Mouse (Mus musculus): ENCODE measurements around the gene Chd2. TPM values are rescaled to one million over a fixed set of nuclear protein-coding genes. Genes with fewer than 3 reads are reported as not detected.

Gene Chd2
- polyA plus RNA-seq, 1 experiment from 2014 or later: 41.5 TPM

DNA sequence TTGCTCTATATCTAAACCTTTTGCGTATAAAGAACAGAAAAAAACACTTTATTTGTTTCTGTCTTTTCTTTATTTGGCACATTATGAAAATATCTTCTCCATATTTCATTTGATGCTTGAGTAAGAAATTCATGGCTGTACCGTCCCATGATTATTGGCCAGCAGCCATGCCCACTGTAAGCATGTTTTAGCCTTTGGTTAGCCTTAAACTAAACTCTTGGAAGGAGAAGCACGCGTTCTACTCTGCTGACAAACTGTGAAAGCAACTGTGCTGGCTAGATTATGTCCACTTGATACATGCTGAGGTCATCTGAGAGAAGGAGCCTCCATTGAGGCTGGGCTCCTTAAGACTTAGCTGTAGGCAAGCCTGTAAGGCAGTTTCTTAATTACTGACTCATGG, 99.4 kb downstream of the Chd2 start:
- H3K4me2 ChIP-seq (replicated peaks): no peak overlapping the region
- no peaks in the 10 kb centered on the region for H3K4me1 ChIP-seq
- H3K27ac ChIP-seq: no peak overlapping the region
- no peak overlapping the region for H3K4me3 ChIP-seq
- peaks cover 93% of the 10 kb centered on the region for H3K36me3 ChIP-seq
- ATAC-seq (ENCODE audit: low FRiP score, low read depth): no peak
- H3K9ac ChIP-seq: no peak overlapping the region
- H3K9me3 ChIP-seq: no peaks in the 10 kb centered on the region
- 97% methylated on average over 4 of the region's 4 CpGs for WGBS
- no peaks in the 10 kb centered on the region for H3K27me3 ChIP-seq (replicated peaks)

DNA sequence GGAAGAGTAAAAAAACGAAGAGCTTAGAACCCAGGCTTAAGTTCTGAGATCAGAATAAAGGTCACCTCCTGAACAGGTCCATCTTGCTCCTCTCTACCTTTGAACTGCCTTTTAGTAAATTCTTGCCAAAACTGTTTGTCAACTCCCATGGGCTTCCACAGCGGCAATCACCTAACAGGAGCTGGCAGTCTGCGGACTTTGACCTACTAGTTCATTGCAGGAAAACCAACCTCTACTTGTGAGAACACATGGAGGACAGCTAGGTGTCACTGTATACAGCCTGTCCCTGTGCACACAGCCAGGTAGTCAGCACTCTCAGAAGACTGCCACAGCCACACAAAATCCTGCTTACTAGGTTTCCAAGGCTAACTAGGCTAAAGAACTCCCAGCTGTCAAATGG, 99.8 kb downstream of the Chd2 start:
- Histone ChIP-seq H3K27me3 (replicated peaks) (no peaks in the 10 kb centered on the region), H3K36me3 (peaks cover 92% of the 10 kb centered on the region), H3K9me3 (no peaks in the 10 kb centered on the region), H3K4me3 (no peak overlapping the region), H3K4me2 (replicated peaks) (no peak overlapping the region), H3K27ac (no peak overlapping the region), H3K4me1 (no peaks in the 10 kb centered on the region), H3K9ac (no peak overlapping the region)
- ATAC-seq (ENCODE audit: low FRiP score, low read depth): no peak
- WGBS: 96% methylated on average over 3 of the region's 3 CpGs

DNA sequence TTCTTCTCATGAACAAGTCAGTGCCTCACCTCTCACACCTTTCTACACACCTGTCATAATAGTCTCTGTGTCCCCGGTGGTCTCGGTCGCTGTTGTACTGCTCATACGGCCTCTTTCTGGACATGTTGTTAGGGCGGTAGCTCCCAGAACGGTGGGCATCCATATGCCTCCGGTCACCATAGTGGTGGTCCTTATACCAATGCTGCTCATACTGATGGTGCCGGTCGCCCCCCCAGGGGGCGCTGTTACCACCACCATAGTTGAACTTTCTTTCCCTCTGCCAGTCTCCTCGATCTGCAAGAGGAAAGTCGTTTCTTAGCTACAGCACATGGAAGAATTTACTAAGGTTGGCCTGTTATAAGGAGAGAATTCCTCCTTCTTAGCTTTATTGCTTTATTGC, 105.9 kb downstream of the Chd2 start:
- WGBS: 73% methylated on average over 12 of the region's 12 CpGs
- no peak overlapping the region for H3K4me3 ChIP-seq
- no peaks in the 10 kb centered on the region for H3K4me1 ChIP-seq
- no peak overlapping the region for H3K4me2 ChIP-seq (replicated peaks)
- H3K36me3 ChIP-seq: peaks cover 73% of the 10 kb centered on the region
- no peak overlapping the region for H3K27ac ChIP-seq
- H3K9ac ChIP-seq: no peak overlapping the region
- no peak for ATAC-seq (ENCODE audit: low FRiP score, low read depth)
- no peaks in the 10 kb centered on the region for H3K9me3 ChIP-seq
- no peaks in the 10 kb centered on the region for H3K27me3 ChIP-seq (replicated peaks)

DNA sequence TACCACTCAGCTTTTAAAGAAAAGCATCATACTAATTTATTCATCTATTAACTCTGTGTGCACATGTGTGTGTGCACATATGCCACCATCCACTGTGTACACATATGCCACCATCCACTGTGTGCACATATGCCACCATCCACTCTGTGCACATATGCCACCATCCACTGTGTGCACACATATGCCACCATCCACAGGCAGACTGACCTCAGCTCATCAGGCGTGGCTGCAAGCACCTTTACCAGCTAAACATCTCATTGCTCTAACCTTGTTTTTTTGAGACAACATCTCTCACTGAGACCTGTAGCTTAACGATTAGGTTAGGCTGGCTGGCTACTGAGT, 107.3 kb downstream of the Chd2 start:
- Histone ChIP-seq H3K4me2 (replicated peaks) (no peak overlapping the region), H3K4me1 (no peaks in the 10 kb centered on the region), H3K36me3 (peaks cover 71% of the 10 kb centered on the region), H3K9me3 (no peaks in the 10 kb centered on the region), H3K4me3 (no peak overlapping the region), H3K27me3 (replicated peaks) (no peaks in the 10 kb centered on the region), H3K27ac (no peak overlapping the region), H3K9ac (no peak overlapping the region)
- WGBS: 91% methylated on average over 2 of the region's 2 CpGs
- no peak for ATAC-seq (ENCODE audit: low FRiP score, low read depth)

DNA sequence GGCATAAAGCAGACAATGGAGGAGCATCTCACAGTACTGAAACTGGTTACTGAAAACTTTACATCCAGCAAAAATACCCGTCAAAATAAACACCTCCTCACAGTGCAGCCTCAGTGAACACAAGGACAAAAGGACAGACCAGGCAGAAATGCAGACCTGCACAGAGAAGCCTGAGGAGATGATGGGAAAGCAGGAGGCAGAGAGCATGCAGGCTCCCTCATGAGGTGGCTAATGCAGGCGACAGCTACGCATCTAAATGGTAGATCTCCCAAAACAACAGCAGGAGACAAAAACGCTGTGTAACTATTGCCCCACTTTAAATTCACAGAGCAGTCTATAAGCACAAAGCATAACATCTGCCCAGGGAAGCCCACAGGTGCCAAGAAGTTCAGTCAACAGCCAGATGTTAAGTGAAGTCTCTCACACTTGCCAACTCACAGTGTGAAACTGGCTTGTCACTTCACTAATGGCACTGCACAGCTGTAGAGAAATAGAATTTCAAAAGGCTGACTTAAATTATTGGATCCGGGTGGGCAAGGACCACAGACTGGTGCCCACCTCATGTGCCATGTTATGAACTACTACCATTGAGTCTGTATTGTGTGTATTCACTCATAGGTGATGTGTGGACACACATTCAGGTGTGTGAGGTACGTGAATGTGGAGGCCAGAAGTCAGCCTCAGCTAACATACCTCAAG, 107.8 kb downstream of the Chd2 start:
- Histone ChIP-seq H3K9ac (no peak overlapping the region), H3K36me3 (peaks cover 71% of the 10 kb centered on the region), H3K27me3 (replicated peaks) (no peaks in the 10 kb centered on the region), H3K4me1 (no peaks in the 10 kb centered on the region), H3K9me3 (no peaks in the 10 kb centered on the region), H3K27ac (no peak overlapping the region), H3K4me3 (no peak overlapping the region), H3K4me2 (replicated peaks) (no peak overlapping the region)
- ATAC-seq (ENCODE audit: low FRiP score, low read depth): no peak
- 80% methylated on average over 6 of the region's 6 CpGs for WGBS

DNA sequence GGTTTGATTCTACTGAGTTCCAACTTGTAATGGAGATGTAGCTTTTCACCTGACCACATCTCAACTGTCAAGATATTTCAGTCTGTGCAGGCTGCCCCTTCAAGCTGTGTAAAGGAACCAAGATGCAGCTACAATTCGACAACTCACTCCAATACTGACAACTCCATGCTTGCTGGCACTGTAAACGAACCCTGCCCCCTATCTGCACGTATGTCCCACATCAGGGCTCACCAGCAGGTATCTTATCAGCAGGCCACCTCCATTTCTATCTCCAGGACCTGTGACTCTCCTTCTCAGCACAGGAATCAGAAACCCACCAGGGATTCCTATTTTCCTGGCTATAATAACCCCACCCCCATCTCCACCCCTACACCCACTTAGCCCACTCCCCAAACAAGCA, 113.1 kb downstream of the Chd2 start:
- no peaks in the 10 kb centered on the region for H3K9me3 ChIP-seq
- H3K27ac ChIP-seq: no peak overlapping the region
- H3K36me3 ChIP-seq: peaks cover 45% of the 10 kb centered on the region
- H3K9ac ChIP-seq: no peak overlapping the region
- no peaks in the 10 kb centered on the region for H3K27me3 ChIP-seq (replicated peaks)
- 95% methylated on average over 3 of the region's 3 CpGs for WGBS
- no peak for ATAC-seq (ENCODE audit: low FRiP score, low read depth)
- no peak overlapping the region for H3K4me2 ChIP-seq (replicated peaks)
- peaks cover 16% of the 10 kb centered on the region; the same call in 1 of the 2 replicates for H3K4me1 ChIP-seq
- no peak overlapping the region for H3K4me3 ChIP-seq

DNA sequence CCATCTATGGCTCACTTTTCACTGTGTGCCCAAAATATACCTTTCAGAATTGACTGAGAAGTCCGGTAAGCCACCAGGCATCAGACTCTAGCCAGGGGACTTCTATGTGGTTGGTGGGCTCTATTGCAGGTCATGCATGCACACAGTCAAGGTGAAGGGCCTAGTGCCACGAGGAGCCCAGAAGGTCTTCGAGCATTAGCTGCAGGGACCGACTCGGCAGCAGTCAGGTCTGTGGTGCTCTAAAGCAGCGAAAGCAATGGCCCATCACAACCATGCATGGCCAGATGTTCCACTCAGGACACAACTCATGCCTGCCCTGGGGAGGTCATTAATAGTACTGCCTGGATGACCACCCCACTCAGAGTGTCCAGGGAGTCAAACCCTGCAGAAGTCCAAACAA, 113.8 kb downstream of the Chd2 start:
- Histone ChIP-seq H3K27ac (no peak overlapping the region), H3K4me3 (no peak overlapping the region), H3K9ac (no peak overlapping the region), H3K27me3 (replicated peaks) (no peaks in the 10 kb centered on the region), H3K4me2 (replicated peaks) (no peak overlapping the region), H3K36me3 (peaks cover 41% of the 10 kb centered on the region), H3K9me3 (no peaks in the 10 kb centered on the region), H3K4me1 (peaks cover 18% of the 10 kb centered on the region; the same call in 1 of the 2 replicates)
- 98% methylated on average over 6 of the region's 6 CpGs for WGBS
- no peak for ATAC-seq (ENCODE audit: low FRiP score, low read depth)

DNA sequence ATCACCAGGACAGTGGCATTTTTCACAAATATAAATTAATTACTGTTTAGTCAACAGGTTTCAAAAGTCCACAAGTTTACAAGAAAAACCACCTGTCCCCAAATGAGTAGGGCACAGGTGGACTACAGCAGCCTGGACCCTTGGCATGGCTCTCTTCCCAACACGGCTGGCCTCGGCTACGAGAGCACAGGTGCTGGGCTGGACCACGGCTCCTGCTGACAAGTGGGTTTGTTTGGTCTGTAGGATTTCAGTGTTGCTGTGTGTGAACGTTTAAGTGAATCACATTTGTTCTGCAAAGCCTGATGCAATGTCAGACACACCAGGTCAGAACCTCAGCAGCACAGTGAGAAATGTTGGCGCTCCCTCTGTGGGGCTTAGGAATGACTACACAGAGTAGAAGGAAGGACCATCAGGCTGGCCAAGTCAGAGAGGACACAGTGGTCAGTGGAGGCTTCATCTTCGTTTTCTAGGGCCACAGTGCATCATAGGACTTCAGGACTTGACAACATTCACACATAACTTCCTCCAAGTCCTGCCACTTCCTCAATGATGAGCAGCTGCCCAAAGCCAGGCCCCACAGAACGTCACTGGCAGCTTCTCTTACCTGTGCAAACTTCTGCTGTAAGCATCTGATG, 114.8 kb downstream of the Chd2 start:
- Histone ChIP-seq H3K4me3 (no peak overlapping the region), H3K4me1 (peaks cover 22% of the 10 kb centered on the region; the same call in 1 of the 2 replicates), H3K9me3 (no peaks in the 10 kb centered on the region), H3K36me3 (peaks cover 41% of the 10 kb centered on the region), H3K9ac (no peak overlapping the region), H3K4me2 (replicated peaks) (no peak overlapping the region), H3K27ac (no peak overlapping the region), H3K27me3 (replicated peaks) (no peaks in the 10 kb centered on the region)
- ATAC-seq (ENCODE audit: low FRiP score, low read depth): no peak
- WGBS: 84% methylated on average over 8 of the region's 8 CpGs

DNA sequence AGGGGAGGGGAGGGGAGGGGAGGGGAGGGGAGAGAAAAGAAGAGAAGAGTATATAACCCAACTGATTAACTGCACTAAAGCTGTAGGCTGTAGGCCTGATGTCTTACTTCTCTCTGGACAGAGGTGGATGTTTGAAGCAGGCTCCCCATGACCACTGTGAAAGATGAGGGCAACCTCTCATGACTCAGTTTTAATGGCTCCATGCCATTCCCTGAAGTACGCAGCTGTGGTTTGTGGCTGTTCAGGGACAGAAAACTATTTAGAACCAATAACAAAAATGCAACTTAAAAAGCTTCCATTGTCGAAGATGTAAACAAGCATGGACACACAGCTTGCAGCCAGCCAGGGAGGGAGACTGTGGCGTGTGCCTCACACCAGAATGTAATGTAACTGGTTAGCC, 115.4 kb downstream of the Chd2 start:
- ATAC-seq (ENCODE audit: low FRiP score, low read depth): no peak
- Histone ChIP-seq H3K9me3 (no peaks in the 10 kb centered on the region), H3K4me1 (peaks cover 22% of the 10 kb centered on the region; the same call in 1 of the 2 replicates), H3K9ac (no peak overlapping the region), H3K27ac (no peak overlapping the region), H3K36me3 (peaks cover 41% of the 10 kb centered on the region), H3K4me2 (replicated peaks) (no peak overlapping the region), H3K4me3 (no peak overlapping the region), H3K27me3 (replicated peaks) (no peaks in the 10 kb centered on the region)
- WGBS: 82% methylated on average over 3 of the region's 3 CpGs

DNA sequence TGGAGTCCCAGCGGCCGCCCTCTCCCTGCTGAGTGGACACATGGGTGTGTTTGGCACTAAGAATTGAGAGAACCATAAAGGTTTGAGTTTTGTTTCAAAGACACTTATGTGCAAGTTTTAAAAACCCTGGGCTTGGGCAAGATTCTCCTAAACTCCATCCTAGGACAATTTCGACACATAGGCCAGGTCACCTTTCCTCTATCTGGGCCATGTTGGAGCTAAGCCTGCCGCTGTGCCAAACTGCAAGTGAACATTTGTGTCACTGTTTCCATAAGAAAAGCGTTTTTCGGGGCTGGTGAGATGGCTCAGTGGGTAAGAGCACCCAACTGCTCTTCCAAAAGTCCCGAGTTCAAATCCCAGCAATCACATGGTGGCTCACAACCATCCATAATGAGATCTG, 116.2 kb downstream of the Chd2 start:
- Histone ChIP-seq H3K36me3 (peaks cover 43% of the 10 kb centered on the region), H3K4me3 (no peak overlapping the region), H3K9ac (no peak overlapping the region), H3K27ac (no peak overlapping the region), H3K4me2 (replicated peaks) (no peak overlapping the region), H3K9me3 (no peaks in the 10 kb centered on the region), H3K27me3 (replicated peaks) (no peaks in the 10 kb centered on the region), H3K4me1 (peaks cover 22% of the 10 kb centered on the region; the same call in 1 of the 2 replicates)
- ATAC-seq (ENCODE audit: low FRiP score, low read depth): no peak
- WGBS: 94% methylated on average over 7 of the region's 7 CpGs

DNA sequence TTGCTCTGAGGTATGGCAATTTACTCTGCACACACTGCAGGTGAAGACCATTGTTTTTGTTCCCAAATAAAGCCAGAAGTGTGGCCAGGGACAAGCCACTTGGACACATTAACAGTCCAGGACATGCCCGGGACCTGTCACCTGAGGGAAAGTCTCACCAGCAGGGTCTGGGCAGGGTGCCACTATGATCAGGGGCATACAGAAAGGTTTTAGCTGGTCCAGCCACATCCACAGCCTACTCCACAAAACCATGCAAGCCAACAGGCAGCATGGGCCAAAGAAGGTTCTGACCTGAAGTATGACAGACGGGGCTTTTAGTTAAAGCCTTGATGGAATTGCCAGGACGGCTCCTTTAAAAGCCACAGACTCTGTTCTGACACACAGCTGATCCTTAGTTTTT, 116.9 kb downstream of the Chd2 start:
- Histone ChIP-seq H3K27me3 (replicated peaks) (no peaks in the 10 kb centered on the region), H3K4me1 (peaks cover 27% of the 10 kb centered on the region; the same call in 1 of the 2 replicates), H3K27ac (no peak overlapping the region), H3K4me2 (replicated peaks) (no peak overlapping the region), H3K9me3 (no peaks in the 10 kb centered on the region), H3K36me3 (peaks cover 41% of the 10 kb centered on the region), H3K4me3 (no peak overlapping the region), H3K9ac (no peak overlapping the region)
- 64% methylated on average over 3 of the region's 3 CpGs for WGBS
- no peak for ATAC-seq (ENCODE audit: low FRiP score, low read depth)

DNA sequence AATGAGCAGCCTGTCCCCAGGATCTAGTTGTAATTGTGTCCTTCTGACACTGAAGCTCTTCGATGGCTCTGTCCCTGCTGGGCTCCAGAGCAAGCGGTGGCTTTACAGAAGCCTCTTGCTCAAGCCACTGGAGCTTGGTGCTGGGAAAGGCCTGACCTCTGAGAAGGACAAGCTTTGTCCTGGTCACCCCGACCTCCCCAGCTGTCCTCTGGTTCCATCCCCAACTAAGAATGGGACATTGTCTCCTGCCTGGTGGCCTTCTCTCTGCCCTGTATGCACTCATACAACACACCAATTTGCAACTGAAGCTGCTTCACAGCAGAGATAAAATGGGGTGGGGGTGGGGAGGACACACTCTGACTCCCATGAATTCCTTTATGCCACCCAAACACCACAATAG, 117.4 kb downstream of the Chd2 start:
- no peak overlapping the region for H3K4me2 ChIP-seq (replicated peaks)
- no peaks in the 10 kb centered on the region for H3K27me3 ChIP-seq (replicated peaks)
- WGBS: 16% methylated on average over 3 of the region's 3 CpGs
- no peak overlapping the region; the same call in 1 of the 2 replicates for H3K27ac ChIP-seq
- H3K4me3 ChIP-seq: no peak overlapping the region
- no peak overlapping the region for H3K9ac ChIP-seq
- H3K36me3 ChIP-seq: peaks cover 41% of the 10 kb centered on the region
- H3K4me1 ChIP-seq: peaks cover 31% of the 10 kb centered on the region
- ATAC-seq (ENCODE audit: low FRiP score, low read depth): no peak
- H3K9me3 ChIP-seq: no peaks in the 10 kb centered on the region

DNA sequence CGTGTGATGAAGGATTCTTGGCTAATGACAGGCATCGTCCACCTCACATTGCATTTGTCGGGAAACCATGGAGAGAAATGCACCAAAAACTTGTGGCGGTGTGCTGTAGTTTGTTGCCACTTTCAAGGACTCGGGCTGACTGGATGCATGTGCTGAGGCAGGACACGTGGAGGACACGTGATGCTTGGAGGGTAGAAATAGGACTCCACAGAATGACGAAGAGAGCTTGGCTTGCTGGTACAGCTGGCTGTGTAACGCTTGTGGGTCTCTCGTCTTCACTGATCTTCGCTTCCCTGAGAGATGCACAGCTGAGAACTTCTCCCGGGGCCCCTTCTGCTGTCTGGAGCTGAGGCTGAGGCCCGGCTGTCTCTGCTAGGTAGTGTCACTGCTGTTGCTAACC, 118.4 kb downstream of the Chd2 start:
- no peak overlapping the region for H3K9ac ChIP-seq
- H3K27me3 ChIP-seq (replicated peaks): no peaks in the 10 kb centered on the region
- no peak overlapping the region for H3K4me3 ChIP-seq
- ATAC-seq (ENCODE audit: low FRiP score, low read depth): no peak
- peaks cover 41% of the 10 kb centered on the region for H3K36me3 ChIP-seq
- no peak overlapping the region for H3K27ac ChIP-seq
- WGBS: 83% methylated on average over 13 of the region's 13 CpGs
- H3K4me2 ChIP-seq (replicated peaks): no peak overlapping the region
- H3K9me3 ChIP-seq: no peaks in the 10 kb centered on the region
- H3K4me1 ChIP-seq: peaks cover 41% of the 10 kb centered on the region
